ENCODE assay signal across 9 mouse cellular contexts in genomic region chrX:23328116-23328515, GRCm38 (mm10). TPM values are rescaled to one million over a fixed set of nuclear protein-coding genes. Genes with fewer than 3 reads are reported as not detected.
A peak's percentile ranks its signal among the peaks of the same experiment; 100 is the strongest.
DNase-seq lines count a peak whose midpoint lies in the region; ATAC-seq and TF ChIP-seq lines count a peak whose summit lies in the region.
"Had no signal": no experiment of that assay in that cellular context is flagged by ENCODE, and none has a peak within 500 bp of the region (broad histone marks: within the 10 kb centered on the region; RNA-seq: fewer than 3 reads in every experiment).

No protein-coding gene starts in this region.

- H3K9ac ChIP-seq in heart, postnatal 0 days (replicated peaks; ENCODE audit: low read depth, low read length) = no peak overlapping the region
- no peak overlapping the region for H3K9ac ChIP-seq in midbrain, embryonic 14.5 days (replicated peaks; ENCODE audit: low read length)
- H3K9ac ChIP-seq in midbrain, embryonic 11.5 days (ENCODE audit: low read length) = no peak overlapping the region
- H3K9ac ChIP-seq: forebrain, embryonic 13.5 days had no signal

- no peaks in the 10 kb centered on the region for H3K27me3 ChIP-seq in heart, postnatal 0 days (ENCODE audit: control insufficient read depth, insufficient read depth, low read length)
- H3K27me3 ChIP-seq in midbrain, embryonic 14.5 days (ENCODE audit: control insufficient read depth, insufficient read depth, low read length) = no peaks in the 10 kb centered on the region
- no peaks in the 10 kb centered on the region for H3K27me3 ChIP-seq in midbrain, embryonic 11.5 days (ENCODE audit: control insufficient read depth, insufficient read depth, low read length)
- H3K27me3 ChIP-seq: forebrain, embryonic 13.5 days had no signal

- H3K36me3 ChIP-seq in heart, postnatal 0 days (replicated peaks; ENCODE audit: control insufficient read depth, insufficient read depth, low read length) = no peaks in the 10 kb centered on the region
- H3K36me3 ChIP-seq in midbrain, embryonic 14.5 days (ENCODE audit: control insufficient read depth, insufficient read depth, low read length) = no peaks in the 10 kb centered on the region
- no peaks in the 10 kb centered on the region for H3K36me3 ChIP-seq in midbrain, embryonic 11.5 days (ENCODE audit: control insufficient read depth, insufficient read depth, low read length)

- TF ChIP-seq CTCF in heart, postnatal 0 days (IDR thresholded peaks at IDR 0.05; ENCODE audit: low read depth) = peak; percentile 40

- no peak overlapping the region for H3K4me3 ChIP-seq in heart, postnatal 0 days (ENCODE audit: low read depth, low read length)
- H3K4me3 ChIP-seq in midbrain, embryonic 14.5 days (replicated peaks; ENCODE audit: low read depth, low read length) = no peak overlapping the region
- H3K4me3 ChIP-seq in midbrain, embryonic 11.5 days (ENCODE audit: low read depth, low read length) = no peak overlapping the region
- H3K4me3 ChIP-seq: forebrain, embryonic 13.5 days had no signal

- no peak for TF ChIP-seq EP300 in heart, postnatal 0 days (IDR thresholded peaks at IDR 0.05; ENCODE audit: low read depth)

- H3K4me2 ChIP-seq in heart, postnatal 0 days (ENCODE audit: low read depth, low read length) = no peak overlapping the region
- H3K4me2 ChIP-seq in midbrain, embryonic 14.5 days (ENCODE audit: low read length) = no peak overlapping the region
- no peak overlapping the region for H3K4me2 ChIP-seq in midbrain, embryonic 11.5 days
- H3K4me2 ChIP-seq: forebrain, embryonic 13.5 days had no signal

- DNase-seq in heart, postnatal 0 days (ENCODE audit: low spot score) = no peak
- DNase-seq in heart, adult 8-10 months (ENCODE audit: low spot score) = no peak
- peak; percentile 1 for DNase-seq in midbrain, embryonic 14.5 days
- DNase-seq in midbrain, embryonic 11.5 days (ENCODE audit: low spot score, missing footprints) = no peak
- peak; percentile 35 for DNase-seq in ZHBTc4 (ENCODE audit: low read depth, low spot score)
- peak; percentile 4 for DNase-seq in lung, postnatal 14 days
- no peak for DNase-seq in left cerebral cortex, adult 11 months (ENCODE audit: low spot score)

- 52% methylated on average over 1 of the region's 1 CpGs for WGBS in heart, postnatal 0 days
- WGBS in midbrain, embryonic 14.5 days = 44% methylated on average over 1 of the region's 1 CpGs
- WGBS in midbrain, embryonic 11.5 days = 55% methylated on average over 1 of the region's 1 CpGs

- H3K4me1 ChIP-seq in heart, postnatal 0 days (ENCODE audit: control insufficient read depth, insufficient read depth) = no peaks in the 10 kb centered on the region
- no peaks in the 10 kb centered on the region for H3K4me1 ChIP-seq in midbrain, embryonic 14.5 days (ENCODE audit: control insufficient read depth, insufficient read depth, low read length)
- H3K4me1 ChIP-seq in midbrain, embryonic 11.5 days (ENCODE audit: control insufficient read depth, insufficient read depth, low read length) = no peaks in the 10 kb centered on the region
- H3K4me1 ChIP-seq: forebrain, embryonic 13.5 days had no signal

- no peak overlapping the region for H3K27ac ChIP-seq in heart, postnatal 0 days (ENCODE audit: low read depth)
- no peak overlapping the region for H3K27ac ChIP-seq in midbrain, embryonic 14.5 days (replicated peaks; ENCODE audit: low read depth, low read length)
- H3K27ac ChIP-seq in midbrain, embryonic 11.5 days (ENCODE audit: low read depth, low read length) = no peak overlapping the region
- H3K27ac ChIP-seq: forebrain, embryonic 13.5 days had no signal

- no peak for ATAC-seq in heart, postnatal 0 days (ENCODE audit: insufficient read depth, low read depth)
- ATAC-seq in midbrain, embryonic 14.5 days (ENCODE audit: low FRiP score, low TSS enrichment) = no peak
- no peak for ATAC-seq in midbrain, embryonic 11.5 days (ENCODE audit: low FRiP score)
- ATAC-seq in monocyte, adult 5-6 weeks (replicated peaks; ENCODE audit: insufficient number of reproducible peaks, low FRiP score, low TSS enrichment, poor library complexity, severe bottlenecking) = no peak
- ATAC-seq: forebrain, embryonic 13.5 days had no signal

- no peaks in the 10 kb centered on the region for H3K9me3 ChIP-seq in heart, postnatal 0 days (replicated peaks; ENCODE audit: control insufficient read depth, low read length)
- H3K9me3 ChIP-seq in midbrain, embryonic 14.5 days (ENCODE audit: control insufficient read depth, low read length) = no peaks in the 10 kb centered on the region
- H3K9me3 ChIP-seq in midbrain, embryonic 11.5 days (ENCODE audit: control insufficient read depth, low read length) = no peaks in the 10 kb centered on the region
- H3K9me3 ChIP-seq: forebrain, embryonic 13.5 days had no signal

RNA-seq across cellular contexts. Expression of gene Klhl13, which starts 36.8 kb away (rescaled TPM):
- total RNA-seq in heart, postnatal 0 days (2014; rRNA removed; ENCODE audit: low replicate concordance) = 64.9 and 76.3 TPM in 2 replicates
- 34.9 and 35.7 TPM in 2 replicates for polyA plus RNA-seq in heart, postnatal 0 days (2015; fragmentation: Nextera tagmentation; extraction: Ambion mirVana)
- total RNA-seq in heart, adult 8-10 months (2022) = 10 to 100 TPM in 3 of 4 experiments, 1 to 10 TPM in 1; 9.5 to 15.6 (median 11.7) TPM
- polyA plus RNA-seq in midbrain, embryonic 14.5 days (2014; fragmentation: Nextera tagmentation; extraction: Ambion mirVana) = 170 and 211 TPM in 2 replicates
- polyA plus RNA-seq in midbrain, embryonic 11.5 days (2014; fragmentation: Nextera tagmentation; extraction: Ambion mirVana) = 98.9 and 111 TPM in 2 replicates
- not detected in 3 replicates for total RNA-seq in monocyte, adult 5-6 weeks (2017)

Comparison
In these comparisons a context has a peak if more than half of its experiments do, and no peak if none do; other contexts are left out.
1. DNase-seq: peak in midbrain, embryonic 14.5 days (single experiment), ZHBTc4 (single experiment) and lung, postnatal 14 days (single experiment); none in heart, postnatal 0 days (single experiment), heart, adult 8-10 months (single experiment), midbrain, embryonic 11.5 days (single experiment) and left cerebral cortex, adult 11 months (single experiment).
2. RNA of gene Klhl13, which starts 36.8 kb away (total RNA-seq): 64.9 to 76.3 TPM in heart, postnatal 0 days and 9.5 to 15.6 TPM in heart, adult 8-10 months; not detected in monocyte, adult 5-6 weeks; every median in the first group is over 10 times any median in the second.